Mouse (Mus musculus): ENCODE measurements around the gene Gm13083.
"Not testable (repeated sequence)": the region's sequence is repeated elsewhere in the genome, so short reads cannot be mapped to it uniquely, and the experiment has no call there.

Gm13083 gene

DNA sequence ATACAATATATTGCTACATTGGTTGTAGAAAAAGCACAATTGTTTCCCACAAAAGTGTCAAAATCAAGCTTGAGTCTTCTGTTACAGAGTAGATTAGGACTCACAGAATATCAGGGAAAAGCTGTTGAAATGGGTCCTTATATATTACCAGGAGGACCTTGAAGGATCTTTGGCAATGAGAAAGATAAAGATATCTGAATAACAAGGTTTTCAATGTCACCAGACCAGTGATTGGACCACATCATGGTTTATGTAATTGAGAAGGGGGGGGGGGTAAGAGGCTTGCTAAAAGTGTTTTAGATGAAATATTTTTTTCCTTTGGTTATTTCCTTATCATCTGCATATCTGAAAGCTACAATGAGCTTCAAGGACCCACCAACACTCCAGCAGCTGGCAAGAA is at the start of gene Gm13083:
Gene Gm13083 (plus strand): TSS at position 301 of the 400 bp plus-strand sequence.
- not testable (repeated sequence) for DNase-seq (ENCODE audit: inconsistent ontology term)

DNA sequence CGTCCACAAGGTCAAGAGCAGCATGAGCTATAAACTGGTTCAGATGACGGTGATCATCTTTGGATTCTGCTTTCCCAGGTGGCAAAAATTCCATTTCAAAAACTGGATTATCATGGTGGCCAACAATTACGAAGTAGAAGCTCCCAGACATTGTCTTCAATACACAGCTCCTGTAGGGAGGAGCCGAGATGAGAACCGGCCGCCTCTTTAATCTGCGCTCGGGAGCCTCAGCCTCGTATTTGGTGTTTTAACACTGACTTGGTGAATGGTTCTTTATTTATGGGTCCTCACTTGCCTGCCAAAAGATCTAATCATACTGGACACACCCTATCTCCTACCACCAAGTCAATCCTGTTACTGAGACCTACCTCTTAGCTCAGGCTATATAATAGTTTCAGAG is 2.9 kb upstream of the Gm13083 start:
- not testable (repeated sequence) for DNase-seq (ENCODE audit: inconsistent ontology term)

- not testable (repeated sequence) for DNase-seq (ENCODE audit: inconsistent ontology term)
These were observed 3.3 kb downstream of the Gm13083 start for GRCm38 (mm10) chr4:143618101-143618500.

- DNase-seq (ENCODE audit: inconsistent ontology term), result not testable (repeated sequence)
These were observed 42.3 kb downstream of the Gm13083 start, which contains the start of gene Gm13088 for GRCm38 (mm10) chr4:143657146-143657545. Gene Gm13088, minus strand, starts transcription at chr4:143657246.
